Mouse (Mus musculus) lung, postnatal 0 days (tissue): ENCODE data around the gene Ifitm2. TPM values are rescaled to one million over a fixed set of nuclear protein-coding genes. Genes with fewer than 3 reads are reported as not detected.

Experiments used
- ATAC-seq: fragments of 200-750 bp; cut with Nextera tagmentation; 2 replicates; pipeline ENCODE4 v1.8.0; 2017; ENCODE audit warnings: moderate library complexity
- DNase-seq: peaks from one replicate; pipeline ENCODE4 v3.0.0-alpha.2; 2016; ENCODE audit warnings: low spot score
- H3K27ac ChIP-seq: fragments of 300-500 bp; sonication (generic); 2 replicates; pipeline ENCODE4 v1.5.1; 2014; ENCODE audit warnings: antibody characterized with exemption, mild to moderate bottlenecking, low read length, mixed read lengths
- H3K27me3 ChIP-seq: fragments of 300-500 bp; sonication (generic); replicated peaks from 2 replicates; pipeline ENCODE4 v1.6.1; 2014; ENCODE audit warnings: low read length, mixed read lengths; ENCODE audit not compliant: insufficient read depth
- H3K36me3 ChIP-seq: fragments of 300-500 bp; sonication (generic); 2 replicates; pipeline ENCODE4 v1.6.1; 2014; ENCODE audit warnings: low read length, mixed read lengths; ENCODE audit not compliant: insufficient read depth
- H3K4me1 ChIP-seq: fragments of 300-500 bp; sonication (generic); 2 replicates; pipeline ENCODE4 v1.6.1; 2014; ENCODE audit warnings: antibody characterized with exemption, low read depth, low read length, mixed read lengths; ENCODE audit not compliant: insufficient read depth
- H3K4me2 ChIP-seq: fragments of 300-500 bp; sonication (generic); replicated peaks from 2 replicates; pipeline ENCODE4 v1.6.1; 2014; ENCODE audit warnings: low read depth, mild to moderate bottlenecking, low read length, moderate library complexity, mixed read lengths
- H3K4me3 ChIP-seq: fragments of 300-500 bp; sonication (generic); 2 replicates; pipeline ENCODE4 v1.5.1; 2014; ENCODE audit warnings: low read depth, low read length
- H3K9ac ChIP-seq: fragments of 300-500 bp; sonication (generic); replicated peaks from 2 replicates; pipeline ENCODE4 v1.6.1; 2014; ENCODE audit warnings: low read depth, mild to moderate bottlenecking
- H3K9me3 ChIP-seq: fragments of 300-500 bp; sonication (generic); 2 replicates; pipeline ENCODE4 v1.6.1; 2016; ENCODE audit warnings: low read length, mixed read lengths
- CTCF ChIP-seq: IDR thresholded peaks from 2 replicates; pipeline ENCODE4 v1.5.1; 2016; ENCODE audit warnings: antibody characterized with exemption, mild to moderate bottlenecking
- EP300 ChIP-seq: IDR thresholded peaks from 2 replicates; pipeline ENCODE4 v1.6.1; 2016; ENCODE audit warnings: antibody characterized with exemption, mild to moderate bottlenecking, control low read depth
- WGBS: fragments of 180-500 bp; shearing (Covaris S2); extraction: QIAGEN DNeasy Blood & Tissue Kit; methylation state at CpG from one replicate; pipeline ENCODE4 v1.1.7; 2014; 5-methylcytosine and 5-hydroxymethylcytosine counted together
- polyA plus RNA-seq: library from polyadenylated mRNA; unstranded; fragments of >200 nt; fragmentation: Nextera tagmentation; extraction: Ambion mirVana; gene quantifications from 2 replicates; pipeline ENCODE4 v1.2.1, GENCODE M21; 2015

Gene Ifitm2
- polyA plus RNA-seq, 1 experiment from 2014 or later, result 1,710 TPM

- 0 out of 2 replicates have a peak overlapping the region, but pooled peaks have one; percentile 43 for H3K27ac ChIP-seq
Measured at GRCm38 (mm10) chr7:140953133-140953532, 2.7 kb downstream of the Ifitm2 start.

DNA sequence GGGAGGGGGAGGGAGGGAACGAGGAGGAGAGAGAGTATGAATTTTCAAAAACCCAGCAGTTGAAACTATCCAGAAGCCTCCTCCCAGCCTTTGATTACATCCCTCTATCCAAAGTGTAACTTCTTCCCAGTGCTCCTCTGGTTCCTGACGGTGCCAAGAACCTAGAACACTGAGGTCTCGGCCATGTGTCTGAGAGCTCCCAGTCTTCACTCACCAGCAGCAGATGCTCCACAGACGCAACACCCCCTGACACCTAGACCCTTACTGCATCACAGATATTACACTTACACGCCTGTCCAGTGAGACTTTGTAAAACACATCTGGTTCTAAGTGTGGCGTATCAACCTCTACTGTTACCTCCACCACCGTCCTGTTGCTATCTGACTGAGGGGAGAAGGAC is 3.3 kb downstream of the Ifitm2 start:
- WGBS, result 72% methylated on average over 7 of the region's 7 CpGs
- Histone ChIP-seq H3K27me3 (no peaks in the 10 kb centered on the region), H3K27ac (no peak overlapping the region), H3K9ac (no peak overlapping the region), H3K4me2 (no peak overlapping the region), H3K4me3 (no peak overlapping the region), H3K4me1 (peaks cover 14% of the 10 kb centered on the region; the same call in 1 of the 2 replicates), H3K36me3 (0 out of 2 replicates have a peak, but pooled peaks cover 13% of the 10 kb centered on the region), H3K9me3 (no peaks in the 10 kb centered on the region)
- ATAC-seq (no peak), DNase-seq (peak; percentile 32)
- TF ChIP-seq EP300 (no peak), CTCF (no peak)

More at GRCm38 (mm10) chr7:140953133-140953532, 2.7 kb downstream of the Ifitm2 start:
- no peaks in the 10 kb centered on the region for H3K27me3 ChIP-seq
- no peaks in the 10 kb centered on the region for H3K9me3 ChIP-seq
- peaks cover 14% of the 10 kb centered on the region; the same call in 1 of the 2 replicates for H3K4me1 ChIP-seq
- H3K4me2 ChIP-seq, result peak overlapping the region; percentile 66
- H3K4me3 ChIP-seq, result peak overlapping the region; percentile 62; the same call in 1 of the 2 replicates
- H3K9ac ChIP-seq, result no peak overlapping the region
- no peak for DNase-seq
- H3K36me3 ChIP-seq, result 0 out of 2 replicates have a peak, but pooled peaks cover 10% of the 10 kb centered on the region
- ATAC-seq, result no peak
- WGBS, result 63% methylated on average over 11 of the region's 11 CpGs
- TF ChIP-seq CTCF, result no peak
- TF ChIP-seq EP300, result no peak

- Histone ChIP-seq H3K9me3 (no peaks in the 10 kb centered on the region), H3K4me1 (peaks cover 14% of the 10 kb centered on the region; the same call in 1 of the 2 replicates), H3K4me2 (peak overlapping the region; percentile 20; the same call in 1 of the 2 replicates), H3K27ac (no peak overlapping the region; the same call in 1 of the 2 replicates), H3K36me3 (0 out of 2 replicates have a peak, but pooled peaks cover 13% of the 10 kb centered on the region), H3K4me3 (no peak overlapping the region), H3K9ac (no peak overlapping the region; the same call in 1 of the 2 replicates), H3K27me3 (no peaks in the 10 kb centered on the region)
- ATAC-seq (no peak), DNase-seq (no peak)
- TF ChIP-seq CTCF (no peak), EP300 (no peak)
- WGBS, result 75% methylated on average over 6 of the region's 6 CpGs
Measured at GRCm38 (mm10) chr7:140951765-140952164, 4.0 kb downstream of the Ifitm2 start.

DNA sequence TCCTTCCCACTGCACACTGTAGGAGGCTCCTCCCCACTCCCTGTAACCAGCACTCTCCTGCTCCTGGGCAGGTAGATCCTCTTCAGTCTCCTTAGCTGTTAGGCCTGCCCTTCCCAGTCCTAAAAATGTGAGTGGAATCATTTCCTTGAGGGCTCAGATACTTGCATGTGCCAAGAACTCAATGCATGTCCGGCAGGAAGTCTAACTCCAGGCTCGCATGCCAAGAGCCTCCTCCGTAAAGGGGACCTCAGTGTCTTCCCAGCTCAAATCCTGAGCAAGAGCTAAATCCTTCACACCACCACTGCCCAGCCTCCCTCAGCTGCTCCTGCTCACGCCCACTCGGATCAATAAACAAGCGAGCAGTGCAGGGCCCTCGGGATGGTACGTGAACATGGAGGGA is 4.7 kb downstream of the Ifitm2 start:
- Histone ChIP-seq H3K27me3 (no peaks in the 10 kb centered on the region), H3K9ac (peak overlapping the region; percentile 13), H3K36me3 (0 out of 2 replicates have a peak, but pooled peaks cover 14% of the 10 kb centered on the region), H3K9me3 (no peaks in the 10 kb centered on the region), H3K27ac (peak overlapping the region; percentile 38), H3K4me1 (peaks cover 14% of the 10 kb centered on the region; the same call in 1 of the 2 replicates), H3K4me3 (no peak overlapping the region), H3K4me2 (peak overlapping the region; percentile 20)
- DNase-seq (peak; percentile 48), ATAC-seq (no peak)
- TF ChIP-seq CTCF (no peak), EP300 (no peak)
- 29% methylated on average over 8 of the region's 8 CpGs for WGBS

- H3K9me3 ChIP-seq, result no peaks in the 10 kb centered on the region
- TF ChIP-seq CTCF (no peak), EP300 (no peak)
- H3K36me3 ChIP-seq, result peaks cover 25% of the 10 kb centered on the region; the same call in 1 of the 2 replicates
- H3K4me1 ChIP-seq, result peaks cover 14% of the 10 kb centered on the region; the same call in 1 of the 2 replicates
- H3K27ac ChIP-seq, result peak within 1 kb of the TSS; percentile 38
- 86% methylated on average over 16 of the region's 16 CpGs for WGBS
- H3K9ac ChIP-seq, result peak within 1 kb of the TSS; percentile 13
- no peak for DNase-seq
- ATAC-seq, result no peak
- H3K4me2 ChIP-seq, result peak within 1 kb of the TSS; percentile 20
- no peaks in the 10 kb centered on the region for H3K27me3 ChIP-seq
- H3K4me3 ChIP-seq, result no peak within 1 kb of the TSS
Measured at GRCm38 (mm10) chr7:140949824-140950530, 5.8 kb downstream of the Ifitm2 start, which contains the start of gene Ifitm5. Ifitm5 (minus strand) TSS chr7:140950291.

- Histone ChIP-seq H3K4me2 (no peak overlapping the region), H3K4me3 (no peak overlapping the region), H3K27ac (no peak overlapping the region), H3K4me1 (peaks cover 14% of the 10 kb centered on the region; the same call in 1 of the 2 replicates), H3K27me3 (no peaks in the 10 kb centered on the region), H3K9me3 (no peaks in the 10 kb centered on the region), H3K9ac (no peak overlapping the region), H3K36me3 (peaks cover 26% of the 10 kb centered on the region; the same call in 1 of the 2 replicates)
- DNase-seq, result no peak
- 83% methylated on average over 6 of the region's 6 CpGs for whole genome bisulfite sequencing
- ATAC-seq, result no peak
- TF ChIP-seq EP300 (no peak), CTCF (no peak)
Measured at GRCm38 (mm10) chr7:140949255-140949654, 6.5 kb downstream of the Ifitm2 start.
